Mouse (Mus musculus) stomach, postnatal 0 days (tissue): ENCODE results near the gene Igfals.

Source experiments
- CTCF ChIP-seq: IDR thresholded peaks from 2 replicates; pipeline ENCODE4 v1.5.1; 2016; ENCODE audit warnings: antibody characterized with exemption, low read depth, mild to moderate bottlenecking, moderate library complexity
- EP300 ChIP-seq: optimal IDR thresholded peaks from 2 replicates; pipeline ENCODE3; 2016; ENCODE audit warnings: antibody characterized with exemption

- peak; percentile 33 for TF ChIP-seq CTCF
- peak; percentile 96 for TF ChIP-seq EP300
Observed at GRCm38 (mm10) chr17:24886134-24886931, 20.5 kb downstream of the Igfals start, which contains the start of the genes Nubp2 and Spsb3.
